Mouse (Mus musculus) heart, embryonic 14.5 days (tissue): ENCODE measurements around the gene Olfr656. TPM values are rescaled to one million over a fixed set of nuclear protein-coding genes. Genes with fewer than 3 reads are reported as not detected.

Source experiments
- ATAC-seq: fragments of 200-750 bp; cut with Nextera tagmentation; 2 replicates; pipeline ENCODE4 v1.8.0; 2017; ENCODE audit warnings: low read depth, moderate TSS enrichment; ENCODE audit not compliant: insufficient number of reproducible peaks, insufficient read depth, low FRiP score
- H3K27ac ChIP-seq, 2 experiments: fragments of 200-500 bp in 1 of 2; fragments of 300-500 bp in 1 of 2; sonication (generic) in 1 of 2; replicated peaks in 1 of 2; 2 replicates each; pipeline ENCODE4 v1.5.1; 2012 to 2014; ENCODE audit warnings: low read depth in 2 of 2, low read length in 2 of 2, control low read depth in 1 of 2, mild to moderate bottlenecking in 1 of 2, mixed read lengths in 1 of 2; ENCODE audit not compliant: control insufficient read depth in 1 of 2, insufficient read depth in 1 of 2
- H3K27me3 ChIP-seq: fragments of 300-500 bp; sonication (generic); 2 replicates; pipeline ENCODE4 v1.6.1; 2014; ENCODE audit warnings: mild to moderate bottlenecking, low read length, control low read depth; ENCODE audit not compliant: control insufficient read depth, insufficient read depth
- H3K36me3 ChIP-seq: fragments of 300-500 bp; sonication (generic); 2 replicates; pipeline ENCODE4 v1.6.1; 2014; ENCODE audit warnings: mild to moderate bottlenecking, control low read depth, low read length, mixed read lengths; ENCODE audit not compliant: control insufficient read depth, insufficient read depth
- H3K4me1 ChIP-seq, 2 experiments: fragments of 200-500 bp in 1 of 2; fragments of 300-500 bp in 1 of 2; sonication (generic) in 1 of 2; 2 replicates each; pipeline ENCODE4 v1.6.1; 2012 to 2014; ENCODE audit warnings: low read length in 2 of 2, control low read depth in 1 of 2, mixed read lengths in 1 of 2; ENCODE audit not compliant: control insufficient read depth in 2 of 2, insufficient read depth in 2 of 2
- H3K4me2 ChIP-seq: fragments of 300-500 bp; sonication (generic); 2 replicates; pipeline ENCODE4 v1.6.1; 2014; ENCODE audit warnings: mild to moderate bottlenecking, low read length
- H3K4me3 ChIP-seq, 2 experiments: fragments of 200-500 bp in 1 of 2; fragments of 300-500 bp in 1 of 2; sonication (generic) in 1 of 2; 2 replicates each; pipeline ENCODE4 v1.5.1; 2012 to 2014; ENCODE audit warnings: low read length in 2 of 2, mild to moderate bottlenecking in 2 of 2, control low read depth in 1 of 2, low read depth in 1 of 2, moderate library complexity in 1 of 2; ENCODE audit not compliant: control insufficient read depth in 1 of 2, insufficient read depth in 1 of 2
- H3K9ac ChIP-seq: fragments of 300-500 bp; sonication (generic); 2 replicates; pipeline ENCODE4 v1.6.1; 2014; ENCODE audit warnings: mild to moderate bottlenecking, low read length
- H3K9me3 ChIP-seq: fragments of 300-500 bp; sonication (generic); 2 replicates; pipeline ENCODE4 v1.6.1; 2016; ENCODE audit warnings: low read length, control low read depth; ENCODE audit not compliant: control insufficient read depth
- WGBS: fragments of 180-500 bp; shearing (Covaris S2); extraction: QIAGEN DNeasy Blood & Tissue Kit; methylation state at CpG from one replicate; pipeline ENCODE4 v1.1.7; 2014; 5-methylcytosine and 5-hydroxymethylcytosine counted together
- polyA plus RNA-seq: library from polyadenylated mRNA; unstranded; fragments of >200 nt; fragmentation: Nextera tagmentation; extraction: Ambion mirVana; gene quantifications from 2 replicates; pipeline ENCODE4 v1.2.1, GENCODE M21; 2014

Olfr656 gene
- polyA plus RNA-seq, 1 experiment from 2014 or later: not detected

GRCm38 (mm10) chr7:104604727-104605126, 9.0 kb upstream of the Olfr656 start:
- Histone ChIP-seq H3K27me3 (no peaks in the 10 kb centered on the region), H3K9ac (no peak overlapping the region), H3K9me3 (no peaks in the 10 kb centered on the region), H3K4me1 (no peaks in the 10 kb centered on the region), H3K27ac (no peak overlapping the region), H3K36me3 (no peaks in the 10 kb centered on the region), H3K4me3 (no peak overlapping the region), H3K4me2 (no peak overlapping the region)
- ATAC-seq: no peak

GRCm38 (mm10) chr7:104624494-104624893, 10.7 kb downstream of the Olfr656 start, which contains the start of gene Olfr657:
Olfr657 (plus strand) TSS chr7:104624794.
- Histone ChIP-seq H3K27ac (no peak within 1 kb of the TSS), H3K36me3 (no peaks in the 10 kb centered on the region)
- ATAC-seq: no peak

GRCm38 (mm10) chr7:104646841-104647482, 33.2 kb downstream of the Olfr656 start, which contains the start of gene Olfr658:
Olfr658 (minus strand) TSS chr7:104647305.
- Histone ChIP-seq H3K9ac (no peak within 1 kb of the TSS), H3K27ac (no peak within 1 kb of the TSS), H3K4me3 (peak within 1 kb of the TSS in 1 of 2 experiments; percentile 8; a peak in 1 of 4 replicates), H3K27me3 (no peaks in the 10 kb centered on the region), H3K4me1 (no peaks in the 10 kb centered on the region), H3K9me3 (no peaks in the 10 kb centered on the region), H3K4me2 (peak within 1 kb of the TSS; percentile 55), H3K36me3 (no peaks in the 10 kb centered on the region)
- WGBS: 20% methylated on average over 21 of the region's 22 CpGs
- ATAC-seq: no peak

More at GRCm38 (mm10) chr7:104624494-104624893, 10.7 kb downstream of the Olfr656 start, which contains the start of gene Olfr657:
- H3K4me1 ChIP-seq: no peaks in the 10 kb centered on the region
- no peaks in the 10 kb centered on the region for H3K27me3 ChIP-seq
- no peak within 1 kb of the TSS for H3K4me3 ChIP-seq
- no peaks in the 10 kb centered on the region for H3K9me3 ChIP-seq
- no peak within 1 kb of the TSS for H3K4me2 ChIP-seq
- H3K9ac ChIP-seq: no peak within 1 kb of the TSS

- no peaks in the 10 kb centered on the region for H3K36me3 ChIP-seq
- H3K9ac ChIP-seq: no peak within 1 kb of the TSS
- H3K9me3 ChIP-seq: no peaks in the 10 kb centered on the region
- no peak within 1 kb of the TSS for H3K4me2 ChIP-seq
- H3K4me1 ChIP-seq: no peaks in the 10 kb centered on the region
- ATAC-seq: no peak
- H3K27ac ChIP-seq: no peak within 1 kb of the TSS
- no peaks in the 10 kb centered on the region for H3K27me3 ChIP-seq
- WGBS: 72% methylated on average over 3 of the region's 3 CpGs
- no peak within 1 kb of the TSS for H3K4me3 ChIP-seq
Measured at GRCm38 (mm10) chr7:104666453-104666852, 52.7 kb downstream of the Olfr656 start, which contains the start of gene Olfr659. Olfr659 (plus strand) TSS chr7:104666753.

Other genes starting within 250 kb of the Olfr656 start
- gene Trim30b, start 244.1 kb upstream of the Olfr656 start, polyA plus RNA-seq: not detected in 2 replicates
- gene Trim30c, start 213.1 kb upstream of the Olfr656 start, polyA plus RNA-seq: 0.11 and 0.23 TPM in 2 replicates
- gene Trim30a, start 148.8 kb upstream of the Olfr656 start, polyA plus RNA-seq: 1.2 and 1.6 TPM in 2 replicates
- gene Trim30d, start 106.1 kb upstream of the Olfr656 start, polyA plus RNA-seq: 0.70 and 0.98 TPM in 2 replicates
- not detected in 2 replicates for gene Olfr651, start 63.8 kb upstream of the Olfr656 start, polyA plus RNA-seq
- gene Olfr652, start 53.1 kb upstream of the Olfr656 start, polyA plus RNA-seq: not detected in 2 replicates
- gene Olfr653, start 36.6 kb upstream of the Olfr656 start, polyA plus RNA-seq: not detected in 2 replicates
- gene Olfr654, start 26.9 kb upstream of the Olfr656 start, polyA plus RNA-seq: not detected in 2 replicates
- gene Olfr655, start 12.2 kb upstream of the Olfr656 start, polyA plus RNA-seq: not detected in 2 replicates
- not detected in 2 replicates for gene Olfr657, start 10.8 kb downstream of the Olfr656 start, polyA plus RNA-seq
- gene Olfr658, start 33.4 kb downstream of the Olfr656 start, polyA plus RNA-seq: not detected in 2 replicates
- not detected in 2 replicates for gene Olfr659, start 52.8 kb downstream of the Olfr656 start, polyA plus RNA-seq
- not detected in 2 replicates for gene Olfr661, start 72.5 kb downstream of the Olfr656 start, polyA plus RNA-seq
- not detected in 2 replicates for gene Usp17le, start 163.5 kb downstream of the Olfr656 start, polyA plus RNA-seq
- gene Usp17lb, start 228.6 kb downstream of the Olfr656 start, polyA plus RNA-seq: not detected in 2 replicates
- not detected in 2 replicates for gene Usp17la, start 243.1 kb downstream of the Olfr656 start, polyA plus RNA-seq